Mouse (Mus musculus): ENCODE measurements around the gene Tysnd1. TPM values are rescaled to one million over a fixed set of nuclear protein-coding genes. Genes with fewer than 3 reads are reported as not detected.
A peak's percentile ranks its signal among the peaks of the same experiment; 100 is the strongest.

Gene Tysnd1
- polyA plus RNA-seq, 1 experiment from 2014 or later: 41.4 TPM

DNA sequence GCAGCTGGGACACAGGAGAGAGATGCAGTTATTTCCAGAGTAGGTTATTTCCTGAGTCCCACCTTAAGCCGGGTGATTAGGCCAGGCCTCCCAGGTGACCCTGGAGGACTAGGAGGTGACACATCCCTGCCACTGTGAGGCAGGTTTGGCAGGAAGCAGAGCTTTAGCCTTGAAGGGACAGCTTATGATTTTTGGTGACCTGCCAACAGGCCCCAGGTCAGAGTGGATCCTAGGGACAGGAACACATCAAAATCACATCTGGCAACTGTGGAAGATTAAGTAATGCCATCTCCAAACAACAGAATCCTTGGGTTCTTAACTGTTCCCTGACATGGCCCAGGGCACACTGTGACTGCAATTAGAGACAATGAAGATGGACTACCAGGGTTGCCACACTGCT lies 46.0 kb downstream of the Tysnd1 start:
- no peak for ATAC-seq (ENCODE audit: insufficient read depth)
- peaks cover 89% of the 10 kb centered on the region for H3K36me3 ChIP-seq (ENCODE audit: insufficient read depth)
- WGBS: 74% methylated on average over 1 of the region's 1 CpGs

DNA sequence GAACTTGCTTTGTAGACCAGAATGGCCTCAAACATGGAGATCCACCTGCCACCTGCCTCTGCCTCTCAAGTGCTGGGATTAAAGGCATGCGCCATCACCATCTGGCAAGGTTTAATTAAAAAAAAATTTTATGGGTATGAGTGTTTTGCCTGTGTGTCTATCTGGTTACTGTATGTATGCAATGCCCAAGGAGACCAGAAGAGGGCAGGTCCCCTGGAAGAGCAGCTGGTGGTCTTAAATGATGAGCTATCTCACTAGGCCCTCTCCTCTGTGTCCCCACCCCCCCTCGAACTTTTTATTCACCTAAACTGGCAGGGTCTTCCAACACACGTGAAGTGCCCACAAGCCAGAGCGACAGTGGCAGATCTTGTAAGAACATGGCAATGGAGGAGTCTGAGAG lies 46.6 kb downstream of the Tysnd1 start:
- peak; percentile 49 for TF ChIP-seq CTCF (IDR thresholded peaks at IDR 0.05; ENCODE audit: low read depth)
- Histone ChIP-seq H3K4me1 (ENCODE audit: insufficient read depth) (no peaks in the 10 kb centered on the region), H3K9me3 (ENCODE audit: low read depth, low read length) (peaks cover 6% of the 10 kb centered on the region; the same call in 1 of the 2 replicates), H3K36me3 (ENCODE audit: insufficient read depth) (peaks cover 92% of the 10 kb centered on the region), H3K4me2 (no peak overlapping the region), H3K27me3 (ENCODE audit: insufficient read depth, low read length) (no peaks in the 10 kb centered on the region), H3K27ac (ENCODE audit: low read depth) (no peak overlapping the region), H3K4me3 (ENCODE audit: low read depth, low read length) (no peak overlapping the region), H3K9ac (no peak overlapping the region)
- 85% methylated on average over 4 of the region's 4 CpGs for WGBS
- ATAC-seq (ENCODE audit: insufficient read depth) (no peak), DNase-seq (peak; percentile 25)

More for the DNA sequence above, 46.0 kb downstream of the Tysnd1 start:
- Histone ChIP-seq H3K4me3 (ENCODE audit: low read depth, low read length) (no peak overlapping the region), H3K9ac (no peak overlapping the region), H3K4me1 (ENCODE audit: insufficient read depth) (no peaks in the 10 kb centered on the region), H3K4me2 (no peak overlapping the region), H3K9me3 (ENCODE audit: low read depth, low read length) (peaks cover 6% of the 10 kb centered on the region; the same call in 1 of the 2 replicates), H3K27me3 (ENCODE audit: insufficient read depth, low read length) (no peaks in the 10 kb centered on the region), H3K27ac (ENCODE audit: low read depth) (no peak overlapping the region)
- no peak for DNase-seq
- no peak for TF ChIP-seq CTCF (IDR thresholded peaks at IDR 0.05; ENCODE audit: low read depth)

- ATAC-seq (ENCODE audit: insufficient read depth): no peak
- no peak for DNase-seq
- 90% methylated on average over 8 of the region's 8 CpGs for whole genome bisulfite sequencing
- no peak overlapping the region for H3K4me3 ChIP-seq (ENCODE audit: low read depth, low read length)
- no peaks in the 10 kb centered on the region for H3K27me3 ChIP-seq (ENCODE audit: insufficient read depth, low read length)
- H3K4me1 ChIP-seq (ENCODE audit: insufficient read depth): no peaks in the 10 kb centered on the region
- no peak overlapping the region for H3K27ac ChIP-seq (ENCODE audit: low read depth)
- no peak overlapping the region for H3K4me2 ChIP-seq
- peaks cover 6% of the 10 kb centered on the region; the same call in 1 of the 2 replicates for H3K9me3 ChIP-seq (ENCODE audit: low read depth, low read length)
- no peak for TF ChIP-seq CTCF (IDR thresholded peaks at IDR 0.05; ENCODE audit: low read depth)
- H3K9ac ChIP-seq: no peak overlapping the region
- peaks cover 96% of the 10 kb centered on the region for H3K36me3 ChIP-seq (ENCODE audit: insufficient read depth)
Measured at GRCm38 (mm10) chr10:61742336-61742735, 47.0 kb downstream of the Tysnd1 start.

GRCm38 (mm10) chr10:61745133-61745532 lies 49.8 kb downstream of the Tysnd1 start:
- Histone ChIP-seq H3K36me3 (ENCODE audit: insufficient read depth) (peaks cover 97% of the 10 kb centered on the region), H3K27ac (ENCODE audit: low read depth) (no peak overlapping the region), H3K9ac (no peak overlapping the region), H3K27me3 (ENCODE audit: insufficient read depth, low read length) (no peaks in the 10 kb centered on the region), H3K4me1 (ENCODE audit: insufficient read depth) (no peaks in the 10 kb centered on the region), H3K9me3 (ENCODE audit: low read depth, low read length) (peaks cover 6% of the 10 kb centered on the region; the same call in 1 of the 2 replicates), H3K4me3 (ENCODE audit: low read depth, low read length) (no peak overlapping the region), H3K4me2 (no peak overlapping the region)
- 83% methylated on average over 4 of the region's 4 CpGs for WGBS
- ATAC-seq (ENCODE audit: insufficient read depth): no peak
- DNase-seq: peak; percentile 68
- peak; percentile 60 for TF ChIP-seq CTCF (IDR thresholded peaks at IDR 0.05; ENCODE audit: low read depth)

- Histone ChIP-seq H3K27ac (ENCODE audit: low read depth) (no peak overlapping the region), H3K4me2 (no peak overlapping the region), H3K9me3 (ENCODE audit: low read depth, low read length) (peaks cover 6% of the 10 kb centered on the region; the same call in 1 of the 2 replicates), H3K9ac (no peak overlapping the region), H3K4me3 (ENCODE audit: low read depth, low read length) (no peak overlapping the region), H3K36me3 (ENCODE audit: insufficient read depth) (peaks cover 96% of the 10 kb centered on the region), H3K27me3 (ENCODE audit: insufficient read depth, low read length) (no peaks in the 10 kb centered on the region), H3K4me1 (ENCODE audit: insufficient read depth) (no peaks in the 10 kb centered on the region)
- TF ChIP-seq CTCF (IDR thresholded peaks at IDR 0.05; ENCODE audit: low read depth): no peak
- WGBS: 92% methylated on average over 13 of the region's 13 CpGs
- no peak for DNase-seq
- no peak for ATAC-seq (ENCODE audit: insufficient read depth)
Measured at GRCm38 (mm10) chr10:61747302-61747701, 52.0 kb downstream of the Tysnd1 start.

- H3K27me3 ChIP-seq (ENCODE audit: insufficient read depth, low read length): no peaks in the 10 kb centered on the region
- TF ChIP-seq CTCF (IDR thresholded peaks at IDR 0.05; ENCODE audit: low read depth): no peak
- ATAC-seq (ENCODE audit: insufficient read depth): no peak
Measured at GRCm38 (mm10) chr10:61750014-61750413, 54.7 kb downstream of the Tysnd1 start.

DNA sequence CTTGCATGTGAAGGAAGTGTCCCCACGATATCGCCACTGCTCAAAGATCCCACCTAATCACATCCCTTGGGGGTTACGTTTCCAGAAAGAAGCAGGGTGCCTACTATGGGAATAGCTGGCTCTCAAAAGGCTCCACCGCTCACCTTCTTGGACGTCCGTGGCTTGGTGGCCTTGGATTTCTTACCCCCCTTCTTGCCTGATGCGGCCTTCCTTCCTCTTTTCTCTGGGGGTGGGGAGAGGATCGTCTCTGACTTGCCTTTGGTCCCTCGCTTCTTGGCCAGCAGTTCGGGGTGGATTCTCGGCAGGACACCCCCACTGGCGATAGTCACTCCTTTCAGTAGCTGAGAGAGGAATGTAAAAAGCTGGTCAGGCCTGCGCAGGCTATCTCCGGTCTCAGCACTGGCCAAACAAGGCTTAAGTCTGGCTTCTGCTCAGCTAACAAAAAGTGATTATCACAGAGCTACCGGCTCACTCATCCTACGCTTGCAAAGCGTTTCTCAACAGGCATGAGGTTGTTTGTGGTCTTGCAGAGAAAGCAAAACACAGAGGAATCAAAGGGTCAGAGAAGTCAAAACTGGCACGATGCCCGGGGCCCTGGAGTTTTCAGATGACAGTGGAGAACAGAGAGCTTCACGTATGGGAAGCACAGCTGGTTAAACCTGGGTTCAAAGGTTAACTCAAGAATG lies 56.4 kb downstream of the Tysnd1 start:
- Histone ChIP-seq H3K4me3 (ENCODE audit: low read depth, low read length) (no peak overlapping the region), H3K27ac (ENCODE audit: low read depth) (no peak overlapping the region), H3K9ac (no peak overlapping the region), H3K4me2 (no peak overlapping the region), H3K4me1 (ENCODE audit: insufficient read depth) (no peaks in the 10 kb centered on the region), H3K27me3 (ENCODE audit: insufficient read depth, low read length) (no peaks in the 10 kb centered on the region), H3K9me3 (ENCODE audit: low read depth, low read length) (no peaks in the 10 kb centered on the region), H3K36me3 (ENCODE audit: insufficient read depth) (peaks cover 93% of the 10 kb centered on the region)
- 77% methylated on average over 20 of the region's 20 CpGs for WGBS
- DNase-seq (peak; percentile 57), ATAC-seq (ENCODE audit: insufficient read depth) (no peak)
- no peak for TF ChIP-seq CTCF (IDR thresholded peaks at IDR 0.05; ENCODE audit: low read depth)

More at GRCm38 (mm10) chr10:61750014-61750413, 54.7 kb downstream of the Tysnd1 start:
- no peak overlapping the region for H3K4me2 ChIP-seq
- WGBS: 69% methylated on average over 9 of the region's 9 CpGs
- no peak overlapping the region for H3K27ac ChIP-seq (ENCODE audit: low read depth)
- H3K9me3 ChIP-seq (ENCODE audit: low read depth, low read length): peaks cover 3% of the 10 kb centered on the region; the same call in 1 of the 2 replicates
- H3K4me1 ChIP-seq (ENCODE audit: insufficient read depth): no peaks in the 10 kb centered on the region
- H3K4me3 ChIP-seq (ENCODE audit: low read depth, low read length): no peak overlapping the region
- no peak overlapping the region for H3K9ac ChIP-seq
- peaks cover 93% of the 10 kb centered on the region for H3K36me3 ChIP-seq (ENCODE audit: insufficient read depth)
- DNase-seq: no peak

Other genes with a start within 250 kb of the Tysnd1 start
- 53.8 and 57.4 TPM in 2 replicates for gene Eif4ebp2, start 242.9 kb upstream of the Tysnd1 start, polyA plus RNA-seq (2014; fragmentation: Nextera tagmentation; extraction: Ambion mirVana)
- 8.5 and 9.8 TPM in 2 replicates for gene Lrrc20, start 219.7 kb upstream of the Tysnd1 start, polyA plus RNA-seq (2014; fragmentation: Nextera tagmentation; extraction: Ambion mirVana)
- gene Npffr1, start 100.0 kb upstream of the Tysnd1 start, polyA plus RNA-seq (2014; fragmentation: Nextera tagmentation; extraction: Ambion mirVana): 0.05 and 0.09 TPM in 2 replicates
- gene Ppa1, start 47.0 kb upstream of the Tysnd1 start, polyA plus RNA-seq (2014; fragmentation: Nextera tagmentation; extraction: Ambion mirVana): 213 TPM in 2 replicates
- gene Sar1a, start 15.2 kb upstream of the Tysnd1 start, polyA plus RNA-seq (2014; fragmentation: Nextera tagmentation; extraction: Ambion mirVana): 265 and 272 TPM in 2 replicates
- gene Aifm2, start 19.7 kb downstream of the Tysnd1 start, polyA plus RNA-seq (2014; fragmentation: Nextera tagmentation; extraction: Ambion mirVana): 11.5 and 12.1 TPM in 2 replicates
- 132 and 142 TPM in 2 replicates for gene H2afy2, start 88.6 kb downstream of the Tysnd1 start, polyA plus RNA-seq (2014; fragmentation: Nextera tagmentation; extraction: Ambion mirVana)

Data from lung, embryonic 14.5 days (tissue).